Mouse (Mus musculus) cortical plate, adult 2 months (tissue): Measurements from ENCODE around the gene Slc39a11. TPM values are rescaled to one million over a fixed set of nuclear protein-coding genes. Genes with fewer than 3 reads are reported as not detected.

Experiments
- H3K27ac ChIP-seq: fragments of 200-500 bp; 2 replicates; pipeline ENCODE4 v1.5.1; 2012; ENCODE audit warnings: low read length, control low read depth, inconsistent platforms; ENCODE audit not compliant: insufficient read depth
- H3K4me1 ChIP-seq: fragments of 200-500 bp; 2 replicates; pipeline ENCODE4 v1.6.1; 2011; ENCODE audit warnings: low read length; ENCODE audit not compliant: control insufficient read depth, insufficient read depth
- H3K4me3 ChIP-seq: fragments of 200-500 bp; 2 replicates; pipeline ENCODE4 v1.5.1; 2011; ENCODE audit warnings: mild to moderate bottlenecking, low read length, control low read depth; ENCODE audit not compliant: insufficient read depth
- CTCF ChIP-seq: fragments of 200-500 bp; IDR thresholded peaks from 2 replicates; pipeline ENCODE4 v1.5.1; 2011; ENCODE audit warnings: mild to moderate bottlenecking, control low read depth, low read length; ENCODE audit not compliant: insufficient read depth; ENCODE audit errors: extremely low read depth
- POLR2A ChIP-seq: fragments of 200-500 bp; IDR thresholded peaks from 2 replicates; pipeline ENCODE4 v1.6.1; 2011; ENCODE audit warnings: mild to moderate bottlenecking, low read length, control low read depth; ENCODE audit not compliant: insufficient read depth; ENCODE audit errors: extremely low read depth
- polyA plus RNA-seq: library from polyadenylated mRNA; depleted of rRNA; stranded (reverse); fragments of >200 nt; gene quantifications from 2 replicates; pipeline ENCODE4 v1.2.3, GENCODE M21; 2012; rRNA removed

Slc39a11 gene
- 11.4 and 12.7 TPM in 2 replicates for polyA plus RNA-seq

- H3K4me3 ChIP-seq = peak within 1 kb of the TSS; percentile 99
- TF ChIP-seq POLR2A = peak; percentile 37; the same call in 1 of the 2 replicates
- TF ChIP-seq CTCF = no peak
- peak within 1 kb of the TSS; percentile 100 for H3K27ac ChIP-seq
- peaks cover 8% of the 10 kb centered on the region for H3K4me1 ChIP-seq
Observed at GRCm38 (mm10) chr11:113649353-113650210, at the start of gene Slc39a11. Gene Slc39a11 (minus strand): TSS chr11:113650079.

- H3K27ac ChIP-seq = no peak overlapping the region
- no peak overlapping the region for H3K4me3 ChIP-seq
- TF ChIP-seq CTCF (no peak), POLR2A (no peak)
- no peaks in the 10 kb centered on the region for H3K4me1 ChIP-seq
Observed at GRCm38 (mm10) chr11:113699643-113700042, 49.8 kb upstream of the Slc39a11 start.

GRCm38 (mm10) chr11:113698013-113698545, 48.2 kb upstream of the Slc39a11 start:
- Histone ChIP-seq H3K27ac (no peak overlapping the region), H3K4me1 (no peaks in the 10 kb centered on the region), H3K4me3 (no peak overlapping the region)
- no peak for TF ChIP-seq POLR2A
- TF ChIP-seq CTCF = no peak

- Histone ChIP-seq H3K4me3 (no peak overlapping the region), H3K4me1 (no peaks in the 10 kb centered on the region), H3K27ac (no peak overlapping the region)
- no peak for TF ChIP-seq POLR2A
- no peak for TF ChIP-seq CTCF
Observed at GRCm38 (mm10) chr11:113697571-113697970, 47.7 kb upstream of the Slc39a11 start.

GRCm38 (mm10) chr11:113691851-113692250, 42.0 kb upstream of the Slc39a11 start:
- H3K4me1 ChIP-seq = peaks cover 7% of the 10 kb centered on the region
- TF ChIP-seq CTCF = no peak
- no peak for TF ChIP-seq POLR2A
- H3K4me3 ChIP-seq = no peak overlapping the region
- no peak overlapping the region for H3K27ac ChIP-seq

- TF ChIP-seq CTCF = no peak
- no peak for TF ChIP-seq POLR2A
- Histone ChIP-seq H3K4me3 (no peak overlapping the region), H3K27ac (no peak overlapping the region)
Observed at GRCm38 (mm10) chr11:113691318-113691717, 41.4 kb upstream of the Slc39a11 start.

GRCm38 (mm10) chr11:113690506-113690905, 40.6 kb upstream of the Slc39a11 start:
- TF ChIP-seq POLR2A (no peak), CTCF (no peak)
- Histone ChIP-seq H3K4me1 (peaks cover 7% of the 10 kb centered on the region), H3K4me3 (no peak overlapping the region), H3K27ac (no peak overlapping the region)

More at GRCm38 (mm10) chr11:113691318-113691717, 41.4 kb upstream of the Slc39a11 start:
- H3K4me1 ChIP-seq = peaks cover 7% of the 10 kb centered on the region

GRCm38 (mm10) chr11:113687031-113687430, 37.2 kb upstream of the Slc39a11 start:
- Histone ChIP-seq H3K4me1 (peaks cover 9% of the 10 kb centered on the region), H3K27ac (no peak overlapping the region), H3K4me3 (no peak overlapping the region)
- TF ChIP-seq CTCF (no peak), POLR2A (no peak)

GRCm38 (mm10) chr11:113684707-113685426, 35.0 kb upstream of the Slc39a11 start:
- no peak for TF ChIP-seq CTCF
- no peak for TF ChIP-seq POLR2A
- peaks cover 2% of the 10 kb centered on the region; the same call in 1 of the 2 replicates for H3K4me1 ChIP-seq
- peak overlapping the region; percentile 73 for H3K4me3 ChIP-seq
- H3K27ac ChIP-seq = peak overlapping the region; percentile 87; the same call in 1 of the 2 replicates
